Mouse (Mus musculus) bone marrow macrophage, adult 2 months (primary cell): Measurements from ENCODE around the gene C1qtnf12. TPM values are rescaled to one million over a fixed set of nuclear protein-coding genes. Genes with fewer than 3 reads are reported as not detected.

Source experiments
- H3K27ac ChIP-seq: 2 replicates; pipeline ENCODE4 v1.5.1; 2012; ENCODE audit warnings: low read depth, low read length; ENCODE audit not compliant: insufficient read depth
- H3K4me1 ChIP-seq: 2 replicates; pipeline ENCODE4 v1.6.1; 2012; ENCODE audit warnings: low read length; ENCODE audit not compliant: control insufficient read depth, insufficient read depth
- H3K4me3 ChIP-seq: 2 replicates; pipeline ENCODE4 v1.5.1; 2012; ENCODE audit warnings: mild to moderate bottlenecking, low read length, moderate library complexity; ENCODE audit not compliant: insufficient read depth
- CTCF ChIP-seq: IDR thresholded peaks from 2 replicates; pipeline ENCODE4 v1.5.1; 2012; ENCODE audit warnings: low read depth, mild to moderate bottlenecking, low read length, moderate library complexity
- POLR2A ChIP-seq: IDR thresholded peaks from 2 replicates; pipeline ENCODE4 v1.6.1; 2012; ENCODE audit warnings: mild to moderate bottlenecking, low read depth, low read length, borderline replicate concordance
- polyA plus RNA-seq: library from polyadenylated mRNA; stranded (reverse); fragments of >200 nt; gene quantifications from 2 replicates; pipeline ENCODE4 v1.2.4, GENCODE M21; 2012; ENCODE audit not compliant: missing spikeins, insufficient read depth, insufficient read length

The C1qtnf12 gene
- polyA plus RNA-seq, 1 experiment, result 32.4 TPM

- no peak for TF ChIP-seq CTCF
- no peak for TF ChIP-seq POLR2A
- Histone ChIP-seq H3K27ac (no peak overlapping the region), H3K4me3 (no peak overlapping the region), H3K4me1 (peaks cover 16% of the 10 kb centered on the region)
These were observed 2.3 kb downstream of the C1qtnf12 start for GRCm38 (mm10) chr4:155964396-155964795.

GRCm38 (mm10) chr4:155969043-155969653 is 7.0 kb downstream of the C1qtnf12 start:
- Histone ChIP-seq H3K4me1 (no peaks in the 10 kb centered on the region), H3K27ac (no peak overlapping the region), H3K4me3 (no peak overlapping the region)
- TF ChIP-seq POLR2A, result no peak
- no peak for TF ChIP-seq CTCF

DNA sequence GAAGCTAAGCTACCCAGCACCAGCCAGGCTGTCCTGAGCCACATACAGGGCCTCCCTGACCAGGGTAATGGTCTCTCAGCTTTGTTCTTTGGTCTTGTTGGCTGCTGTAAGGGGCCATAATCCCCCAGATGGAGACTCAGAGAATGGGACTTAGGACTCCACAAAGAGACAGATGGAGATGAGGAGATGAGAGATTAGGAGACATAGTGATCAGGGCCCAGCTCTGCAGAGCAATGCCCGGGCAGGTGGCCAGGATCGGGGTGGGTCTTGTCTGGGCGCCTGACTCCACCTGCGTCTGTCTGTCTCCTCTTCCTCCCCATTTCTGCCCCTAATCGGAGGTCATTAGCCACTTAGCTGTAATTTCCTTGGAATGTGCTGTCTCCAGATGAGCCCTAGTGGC is 8.2 kb downstream of the C1qtnf12 start:
- H3K27ac ChIP-seq, result no peak overlapping the region
- no peak overlapping the region for H3K4me3 ChIP-seq
- H3K4me1 ChIP-seq, result no peaks in the 10 kb centered on the region
- TF ChIP-seq CTCF, result no peak

DNA sequence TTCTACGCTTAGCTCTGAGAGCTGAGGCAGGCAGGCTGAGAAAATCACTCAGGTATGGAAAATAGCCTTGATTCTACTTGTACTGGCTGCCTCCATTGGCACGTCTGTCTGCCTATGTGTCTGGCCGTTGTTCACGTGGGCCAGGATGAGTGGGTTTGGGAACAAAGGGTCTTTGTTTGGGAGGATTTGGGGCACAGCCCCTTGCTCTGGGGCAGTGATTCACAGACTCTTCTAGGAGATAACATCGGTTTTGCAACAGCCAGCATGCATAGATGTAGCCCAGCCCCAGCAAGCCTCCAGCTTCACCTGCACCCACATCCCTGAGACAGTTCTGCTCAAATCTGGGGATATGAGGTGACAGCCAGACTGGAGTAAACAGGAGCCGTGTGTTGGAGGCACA is 10.5 kb downstream of the C1qtnf12 start:
- Histone ChIP-seq H3K27ac (no peak overlapping the region), H3K4me3 (no peak overlapping the region), H3K4me1 (no peaks in the 10 kb centered on the region)
- TF ChIP-seq CTCF (no peak), POLR2A (no peak)

GRCm38 (mm10) chr4:155973239-155973638 is 11.1 kb downstream of the C1qtnf12 start:
- H3K4me1 ChIP-seq, result no peaks in the 10 kb centered on the region
- TF ChIP-seq POLR2A (no peak), CTCF (no peak)
- H3K27ac ChIP-seq, result no peak overlapping the region
- H3K4me3 ChIP-seq, result no peak overlapping the region

GRCm38 (mm10) chr4:155981436-155982082 is 19.4 kb downstream of the C1qtnf12 start:
- no peak overlapping the region for H3K4me3 ChIP-seq

GRCm38 (mm10) chr4:155983788-155984187 is 21.7 kb downstream of the C1qtnf12 start:
- Histone ChIP-seq H3K27ac (no peak overlapping the region), H3K4me3 (no peak overlapping the region), H3K4me1 (no peaks in the 10 kb centered on the region)
- TF ChIP-seq CTCF, result no peak
- no peak for TF ChIP-seq POLR2A

More at GRCm38 (mm10) chr4:155981436-155982082, 19.4 kb downstream of the C1qtnf12 start:
- no peak overlapping the region for H3K27ac ChIP-seq
- no peak for TF ChIP-seq CTCF
- no peak for TF ChIP-seq POLR2A
- no peaks in the 10 kb centered on the region for H3K4me1 ChIP-seq

DNA sequence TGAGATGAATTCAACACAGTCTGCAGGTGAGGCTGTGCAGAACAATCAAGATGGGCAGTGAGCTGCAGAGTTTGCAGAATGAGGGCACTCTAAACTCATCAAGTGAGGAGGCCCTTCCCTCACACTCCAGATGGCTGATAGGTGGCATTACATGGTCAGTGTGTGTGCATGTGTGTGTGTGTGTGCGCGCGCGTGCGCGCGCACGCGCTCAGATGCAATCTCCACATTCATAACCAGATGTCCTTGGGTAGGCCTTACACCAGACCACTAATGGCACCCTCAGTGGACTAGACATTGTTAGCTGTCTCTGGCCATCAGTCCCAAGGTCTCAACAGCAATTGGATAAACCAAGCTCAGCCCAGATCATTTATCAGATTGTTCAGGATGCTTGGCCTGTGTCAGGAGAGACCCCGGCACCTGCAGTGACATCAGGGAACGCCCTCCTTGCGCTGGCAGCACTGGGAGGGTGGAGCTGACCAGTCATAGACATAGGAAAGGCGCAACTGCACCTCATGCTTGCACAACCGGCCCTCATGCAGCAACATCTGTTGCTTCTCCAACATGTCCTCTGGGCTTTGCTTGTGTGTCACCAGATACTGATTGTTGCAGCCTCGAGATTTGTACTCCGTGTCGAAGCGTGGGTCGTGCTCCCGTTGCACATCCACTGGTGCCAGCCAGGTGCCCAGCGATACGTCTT is 29.2 kb downstream of the C1qtnf12 start:
- Histone ChIP-seq H3K4me1 (peaks cover 13% of the 10 kb centered on the region), H3K27ac (no peak overlapping the region), H3K4me3 (peak overlapping the region; percentile 95)
- TF ChIP-seq CTCF, result no peak
- TF ChIP-seq POLR2A, result no peak

- TF ChIP-seq POLR2A, result no peak
- TF ChIP-seq CTCF, result no peak
- Histone ChIP-seq H3K27ac (peak overlapping the region; percentile 90), H3K4me3 (peak overlapping the region; percentile 95), H3K4me1 (peaks cover 13% of the 10 kb centered on the region)
These were observed 29.8 kb downstream of the C1qtnf12 start for GRCm38 (mm10) chr4:155991908-155992230.

GRCm38 (mm10) chr4:155992241-155992905 is 30.3 kb downstream of the C1qtnf12 start, which contains the start of the genes B3galt6 and Sdf4:
TSS of gene B3galt6 (minus strand) at chr4:155992649.
TSS of gene Sdf4 (plus strand) at chr4:155992872.
- H3K27ac ChIP-seq, result peak within 1 kb of the TSS; percentile 98
- peaks cover 13% of the 10 kb centered on the region for H3K4me1 ChIP-seq
- no peak for TF ChIP-seq POLR2A
- TF ChIP-seq CTCF, result no peak

More at GRCm38 (mm10) chr4:155992241-155992905, 30.3 kb downstream of the C1qtnf12 start, which contains the start of the genes B3galt6 and Sdf4:
- peak within 1 kb of the TSS; percentile 95 for H3K4me3 ChIP-seq
